Mouse (Mus musculus): Measurements from ENCODE around the gene Atp8a1.

Atp8a1 gene

GRCm38 (mm10) chr5:67628180-67628940 lies 218.9 kb downstream of the Atp8a1 start:
- DNase-seq: peak; percentile 71

GRCm38 (mm10) chr5:67621230-67621629 lies 226.0 kb downstream of the Atp8a1 start:
- no peak for DNase-seq

DNA sequence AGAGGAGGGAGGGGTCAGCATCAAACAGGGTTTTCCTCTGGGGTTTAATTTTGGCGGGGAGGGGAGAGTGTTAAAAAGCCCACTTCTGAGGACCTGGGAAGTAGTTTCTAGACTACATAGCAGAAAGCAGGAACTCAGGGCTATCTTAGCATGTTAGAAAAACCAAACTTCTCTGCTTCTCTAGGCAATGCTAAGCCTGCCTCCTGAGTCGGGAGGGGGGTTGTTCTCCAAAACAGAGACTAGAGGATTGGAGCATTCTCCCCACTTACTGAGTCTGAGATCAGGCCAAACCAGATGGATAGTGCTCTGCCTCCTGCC lies 237.8 kb downstream of the Atp8a1 start:
- DNase-seq: no peak

- DNase-seq: no peak
Measured at GRCm38 (mm10) chr5:67608674-67609519, 238.3 kb downstream of the Atp8a1 start.

DNA sequence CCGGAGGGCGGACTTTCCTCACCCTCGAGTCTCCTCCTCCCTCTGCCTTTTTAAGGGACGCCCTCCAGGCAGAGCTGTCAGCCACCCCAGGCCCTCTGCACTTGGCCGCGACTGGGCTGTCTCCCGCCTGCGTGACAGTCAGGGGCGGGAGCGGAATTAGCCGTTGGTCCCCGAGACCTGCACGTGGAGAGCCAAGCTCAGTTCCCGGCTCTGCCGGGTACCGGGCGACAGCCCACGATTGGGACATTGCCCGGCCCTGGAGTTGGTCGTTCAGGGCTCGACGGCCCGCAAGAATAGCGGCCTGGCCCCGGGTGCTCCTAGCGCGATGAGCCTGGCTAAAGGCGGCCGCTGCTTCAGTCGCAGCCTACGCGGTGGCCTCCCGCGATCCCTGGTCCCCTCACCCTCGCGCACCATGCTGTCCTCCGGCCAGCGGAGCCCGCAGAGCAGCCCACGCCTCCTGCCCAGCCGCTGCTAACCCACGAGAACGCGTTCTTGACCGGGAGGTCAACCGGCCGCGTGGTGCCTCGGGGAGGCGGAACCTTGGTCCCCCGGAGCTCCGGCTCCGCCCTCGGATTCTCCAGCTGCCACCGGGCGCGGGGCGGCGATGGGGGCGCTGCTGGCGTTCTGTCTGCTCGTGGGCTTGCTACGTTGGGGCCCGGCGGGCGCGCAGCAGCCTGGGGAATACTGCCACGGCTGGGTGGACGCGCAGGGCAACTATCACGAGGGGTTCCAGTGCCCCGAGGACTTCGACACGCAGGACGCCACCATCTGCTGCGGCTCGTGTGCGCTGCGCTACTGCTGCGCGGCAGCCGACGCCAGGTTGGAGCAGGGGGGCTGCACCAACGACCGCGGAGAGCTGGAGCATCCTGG lies 239.2 kb downstream of the Atp8a1 start, which contains the start of gene Shisa3:
Shisa3 (plus strand) TSS at position 79 of the 870 bp plus-strand sequence.
- DNase-seq: peak; percentile 91

GRCm38 (mm10) chr5:67606916-67607803 lies 240.1 kb downstream of the Atp8a1 start:
- no peak for DNase-seq

DNA sequence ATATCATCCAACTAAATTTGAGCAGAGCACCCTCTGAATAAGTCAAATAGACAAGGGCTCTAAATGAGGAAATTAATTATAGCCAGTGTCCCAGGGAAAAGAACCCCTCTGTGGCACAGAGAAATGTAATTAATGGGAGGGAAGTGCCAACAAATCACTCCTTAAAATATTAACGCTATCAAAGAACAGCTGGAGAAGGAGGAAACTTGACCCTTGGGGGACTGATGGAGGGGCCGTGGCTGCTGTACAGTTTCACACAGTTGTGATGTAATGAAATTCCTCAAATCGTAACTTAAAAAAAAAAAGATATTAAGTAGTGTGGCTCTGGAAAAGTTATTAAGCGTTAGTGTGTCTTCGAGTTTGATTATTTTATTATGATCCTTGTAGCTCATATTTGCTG lies 241.3 kb downstream of the Atp8a1 start:
- DNase-seq: no peak

DNA sequence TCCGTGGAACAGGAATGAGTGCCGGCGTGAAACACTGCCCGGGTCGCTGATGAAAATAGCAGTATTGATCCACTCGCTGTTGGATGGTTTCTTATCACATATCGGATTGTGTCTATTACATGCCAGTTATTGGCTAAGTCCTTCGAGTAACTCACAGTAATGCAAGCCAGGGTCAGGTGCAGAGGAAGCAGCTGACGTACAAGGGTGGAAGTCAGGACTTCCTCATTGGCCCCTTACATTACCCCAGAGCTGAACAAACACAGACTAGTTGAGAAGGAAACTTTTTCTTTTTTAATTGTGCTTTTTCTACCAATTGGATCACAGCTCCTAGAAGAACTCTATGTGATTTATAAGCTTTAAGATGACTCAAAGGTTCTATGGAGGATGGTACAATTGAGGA lies 247.3 kb downstream of the Atp8a1 start:
- no peak for DNase-seq

- DNase-seq: no peak
Measured at GRCm38 (mm10) chr5:67595629-67596028, 251.6 kb downstream of the Atp8a1 start.

GRCm38 (mm10) chr5:67595070-67595469 lies 252.2 kb downstream of the Atp8a1 start:
- no peak for DNase-seq

- DNase-seq: peak; percentile 68
Measured at GRCm38 (mm10) chr5:67579725-67580633, 267.3 kb downstream of the Atp8a1 start.

DNA sequence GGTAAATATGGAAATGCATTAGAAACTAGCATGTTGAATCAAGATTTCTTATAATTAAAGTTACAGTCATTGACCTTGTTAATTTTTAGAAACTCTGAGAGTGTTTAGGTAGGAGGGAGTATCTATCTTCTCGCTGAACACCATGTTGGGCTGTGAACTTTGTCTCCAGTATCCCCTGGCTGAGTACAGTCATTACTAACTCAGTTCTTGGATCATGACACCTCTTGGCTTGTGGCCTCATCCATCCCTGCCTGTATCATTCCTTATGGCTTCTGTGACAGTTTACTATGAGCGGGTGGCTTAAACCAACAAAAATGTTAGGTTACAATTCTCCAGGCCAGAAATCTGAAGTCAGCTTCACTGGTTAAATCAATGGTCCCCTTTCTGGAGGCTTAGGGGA lies 271.5 kb downstream of the Atp8a1 start:
- DNase-seq: no peak

DNA sequence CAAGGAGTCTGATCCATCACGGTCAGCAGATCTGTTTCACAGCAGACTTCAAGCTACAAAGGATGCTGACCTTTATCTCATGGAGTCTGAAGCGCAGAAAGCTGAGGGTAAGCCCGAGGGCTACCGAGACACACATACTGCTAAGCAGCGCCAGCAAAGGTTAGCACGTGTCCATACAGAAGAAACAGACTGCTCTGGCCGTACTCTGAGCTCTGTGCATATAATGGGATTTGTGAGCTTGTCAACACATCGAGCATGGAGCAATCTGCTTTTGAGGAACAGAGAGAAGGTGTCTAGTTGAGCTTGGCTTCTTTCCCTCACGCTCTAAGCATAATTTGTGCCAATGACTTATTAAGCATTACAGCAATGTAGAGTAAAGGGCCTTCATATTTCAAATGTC lies 273.2 kb downstream of the Atp8a1 start:
- DNase-seq: peak; percentile 33

- peak; percentile 29 for DNase-seq
Measured at GRCm38 (mm10) chr5:67572552-67573155, 274.6 kb downstream of the Atp8a1 start.
